ENCODE assay signal across 22 mouse cellular contexts in genomic region chr15:79251168-79251567, GRCm38 (mm10). TPM values are rescaled to one million over a fixed set of nuclear protein-coding genes. Genes with fewer than 3 reads are reported as not detected.
DNase-seq lines count a peak whose midpoint lies in the region; ATAC-seq and TF ChIP-seq lines count a peak whose summit lies in the region.
"Had no signal": no experiment of that assay in that cellular context is flagged by ENCODE, and none has a peak within 500 bp of the region (broad histone marks: within the 10 kb centered on the region; RNA-seq: fewer than 3 reads in every experiment).

No protein-coding gene starts in this region.

- peaks cover 71% of the 10 kb centered on the region for H3K27me3 ChIP-seq in forebrain, embryonic 10.5 days (ENCODE audit: poor library complexity, severe bottlenecking)
- peaks cover 26% of the 10 kb centered on the region for H3K27me3 ChIP-seq in forebrain, embryonic 11.5 days (ENCODE audit: control insufficient read depth, insufficient read depth, low read length)
- H3K27me3 ChIP-seq in hindbrain, embryonic 14.5 days (ENCODE audit: control insufficient read depth, insufficient read depth, low read length), result peaks cover 42% of the 10 kb centered on the region
- H3K27me3 ChIP-seq in hindbrain, embryonic 12.5 days, result peaks cover 55% of the 10 kb centered on the region
- H3K27me3 ChIP-seq in stomach, embryonic 15.5 days (replicated peaks), result peaks cover 23% of the 10 kb centered on the region
- peaks cover 4% of the 10 kb centered on the region; the same call in 1 of the 2 replicates for H3K27me3 ChIP-seq in stomach, postnatal 0 days (ENCODE audit: control insufficient read depth, insufficient read depth, low read length)
- peaks cover 46% of the 10 kb centered on the region for H3K27me3 ChIP-seq in limb, embryonic 15.5 days

- no peak overlapping the region for H3K27ac ChIP-seq in forebrain, embryonic 10.5 days
- no peak overlapping the region for H3K27ac ChIP-seq in forebrain, embryonic 11.5 days (ENCODE audit: low read depth, low read length)
- no peak overlapping the region for H3K27ac ChIP-seq in hindbrain, embryonic 14.5 days
- no peak overlapping the region for H3K27ac ChIP-seq in hindbrain, embryonic 12.5 days
- H3K27ac ChIP-seq in stomach, embryonic 15.5 days, result no peak overlapping the region
- H3K27ac ChIP-seq in stomach, postnatal 0 days (replicated peaks), result no peak overlapping the region
- no peak overlapping the region for H3K27ac ChIP-seq in limb, embryonic 15.5 days
- H3K27ac ChIP-seq: embryonic facial prominence, embryonic 12.5 days; liver, embryonic 14.5 days; neural tube, embryonic 15.5 days had no signal

- H3K9ac ChIP-seq in forebrain, embryonic 11.5 days (ENCODE audit: low read length), result no peak overlapping the region
- no peak overlapping the region; the same call in 1 of the 2 replicates for H3K9ac ChIP-seq in hindbrain, embryonic 14.5 days
- H3K9ac ChIP-seq in hindbrain, embryonic 12.5 days, result no peak overlapping the region
- no peak overlapping the region for H3K9ac ChIP-seq in stomach, embryonic 15.5 days
- no peak overlapping the region for H3K9ac ChIP-seq in stomach, postnatal 0 days (ENCODE audit: low read length)
- no peak overlapping the region for H3K9ac ChIP-seq in limb, embryonic 15.5 days
- H3K9ac ChIP-seq: liver, embryonic 14.5 days had no signal

- H3K9me3 ChIP-seq in forebrain, embryonic 10.5 days, result no peaks in the 10 kb centered on the region
- no peaks in the 10 kb centered on the region for H3K9me3 ChIP-seq in forebrain, embryonic 11.5 days (ENCODE audit: control insufficient read depth, low read length)
- no peaks in the 10 kb centered on the region for H3K9me3 ChIP-seq in hindbrain, embryonic 14.5 days (ENCODE audit: control insufficient read depth, low read length)
- H3K9me3 ChIP-seq in hindbrain, embryonic 12.5 days (replicated peaks), result no peaks in the 10 kb centered on the region
- no peaks in the 10 kb centered on the region for H3K9me3 ChIP-seq in stomach, embryonic 15.5 days
- no peaks in the 10 kb centered on the region for H3K9me3 ChIP-seq in stomach, postnatal 0 days (ENCODE audit: control insufficient read depth, low read length)
- no peaks in the 10 kb centered on the region for H3K9me3 ChIP-seq in limb, embryonic 15.5 days
- H3K9me3 ChIP-seq: embryonic facial prominence, embryonic 12.5 days; neural tube, embryonic 15.5 days had no signal

- no peak for DNase-seq in forebrain, embryonic 10.5 days (ENCODE audit: extremely low spot score, low spot score)
- no peak for DNase-seq in forebrain, embryonic 11.5 days (ENCODE audit: low spot score)
- no peak for DNase-seq in hindbrain, embryonic 14.5 days (ENCODE audit: low spot score)
- DNase-seq in stomach, postnatal 0 days (ENCODE audit: low spot score), result no peak
- no peak for DNase-seq in layer of hippocampus, postnatal 10 days (ENCODE audit: low spot score in 2 of 2)
- DNase-seq: adrenal gland, postnatal 36 days; gastrocnemius, postnatal 25 days; kidney, adult 8-10 months; left cerebral cortex, postnatal 4 days; right cerebral cortex, postnatal 25 days; thymus, adult 2 months had no signal

- H3K36me3 ChIP-seq in forebrain, embryonic 10.5 days (replicated peaks), result peaks cover 33% of the 10 kb centered on the region
- H3K36me3 ChIP-seq in forebrain, embryonic 11.5 days (ENCODE audit: control insufficient read depth, insufficient read depth, low read length), result no peaks in the 10 kb centered on the region; the same call in 1 of the 2 replicates
- peaks cover 33% of the 10 kb centered on the region for H3K36me3 ChIP-seq in hindbrain, embryonic 14.5 days (replicated peaks; ENCODE audit: control insufficient read depth, insufficient read depth)
- H3K36me3 ChIP-seq in hindbrain, embryonic 12.5 days, result peaks cover 32% of the 10 kb centered on the region
- peaks cover 16% of the 10 kb centered on the region for H3K36me3 ChIP-seq in stomach, embryonic 15.5 days
- H3K36me3 ChIP-seq in stomach, postnatal 0 days (ENCODE audit: control insufficient read depth, insufficient read depth, low read length), result peaks cover 10% of the 10 kb centered on the region
- H3K36me3 ChIP-seq in limb, embryonic 15.5 days, result peaks cover 33% of the 10 kb centered on the region

- H3K4me3 ChIP-seq in forebrain, embryonic 10.5 days, result peak overlapping the region; percentile 51; the same call in 1 of the 2 replicates
- H3K4me3 ChIP-seq in forebrain, embryonic 11.5 days (ENCODE audit: low read depth, low read length), result no peak overlapping the region
- H3K4me3 ChIP-seq in hindbrain, embryonic 14.5 days (replicated peaks; ENCODE audit: low read length), result no peak overlapping the region
- no peak overlapping the region for H3K4me3 ChIP-seq in hindbrain, embryonic 12.5 days
- no peak overlapping the region for H3K4me3 ChIP-seq in stomach, embryonic 15.5 days (replicated peaks)
- H3K4me3 ChIP-seq in stomach, postnatal 0 days (ENCODE audit: low read depth, low read length), result no peak overlapping the region
- H3K4me3 ChIP-seq in limb, embryonic 15.5 days, result 0 out of 2 replicates have a peak overlapping the region, but pooled peaks have one; percentile 40
- H3K4me3 ChIP-seq: erythroblast, embryonic 14.5 days had no signal

- 62% methylated on average over 7 of the region's 7 CpGs for WGBS in forebrain, embryonic 10.5 days
- 50% methylated on average over 7 of the region's 7 CpGs for WGBS in forebrain, embryonic 11.5 days
- 54% methylated on average over 7 of the region's 7 CpGs for WGBS in hindbrain, embryonic 14.5 days
- WGBS in hindbrain, embryonic 12.5 days, result 59% methylated on average over 7 of the region's 7 CpGs
- 50% methylated on average over 7 of the region's 7 CpGs for WGBS in stomach, embryonic 15.5 days
- 54% methylated on average over 7 of the region's 7 CpGs for WGBS in stomach, postnatal 0 days
- 51% methylated on average over 7 of the region's 7 CpGs for WGBS in limb, embryonic 15.5 days

- TF ChIP-seq CTCF in stomach, postnatal 0 days (IDR thresholded peaks at IDR 0.05; ENCODE audit: low read depth), result no peak

- ATAC-seq in forebrain, embryonic 11.5 days (replicated peaks; ENCODE audit: low FRiP score), result no peak
- no peak for ATAC-seq in hindbrain, embryonic 14.5 days (ENCODE audit: low FRiP score)
- no peak for ATAC-seq in hindbrain, embryonic 12.5 days (ENCODE audit: low FRiP score)
- ATAC-seq in stomach, embryonic 15.5 days (ENCODE audit: insufficient read depth, low FRiP score, low read depth), result no peak
- ATAC-seq in stomach, postnatal 0 days (ENCODE audit: low FRiP score, low TSS enrichment), result no peak
- no peak for ATAC-seq in limb, embryonic 15.5 days (ENCODE audit: insufficient number of reproducible peaks, low FRiP score, low TSS enrichment, low read depth)
- ATAC-seq: CD4-positive, CD25-positive, alpha-beta regulatory T cell, adult 4 months had no signal

- H3K4me1 ChIP-seq in forebrain, embryonic 10.5 days, result peaks cover 20% of the 10 kb centered on the region
- H3K4me1 ChIP-seq in forebrain, embryonic 11.5 days (replicated peaks; ENCODE audit: control insufficient read depth, insufficient read depth, low read length), result peaks cover 7% of the 10 kb centered on the region
- H3K4me1 ChIP-seq in hindbrain, embryonic 14.5 days (replicated peaks; ENCODE audit: control insufficient read depth, insufficient read depth, low read length), result peaks cover 14% of the 10 kb centered on the region; the same call in 1 of the 2 replicates
- H3K4me1 ChIP-seq in hindbrain, embryonic 12.5 days, result peaks cover 11% of the 10 kb centered on the region
- H3K4me1 ChIP-seq in stomach, embryonic 15.5 days, result peaks cover 10% of the 10 kb centered on the region
- no peaks in the 10 kb centered on the region; the same call in 1 of the 2 replicates for H3K4me1 ChIP-seq in stomach, postnatal 0 days (replicated peaks; ENCODE audit: control insufficient read depth, insufficient read depth)
- peaks cover 17% of the 10 kb centered on the region for H3K4me1 ChIP-seq in limb, embryonic 15.5 days

- no peak overlapping the region for H3K4me2 ChIP-seq in forebrain, embryonic 11.5 days (ENCODE audit: low read depth, low read length, severe bottlenecking)
- H3K4me2 ChIP-seq in hindbrain, embryonic 14.5 days (replicated peaks), result 0 out of 2 replicates have a peak overlapping the region, but pooled peaks have one; percentile 74
- no peak overlapping the region for H3K4me2 ChIP-seq in hindbrain, embryonic 12.5 days (replicated peaks)
- H3K4me2 ChIP-seq in stomach, embryonic 15.5 days, result peak overlapping the region; percentile 86; the same call in 1 of the 2 replicates
- H3K4me2 ChIP-seq in stomach, postnatal 0 days (replicated peaks; ENCODE audit: low read depth), result no peak overlapping the region
- H3K4me2 ChIP-seq in limb, embryonic 15.5 days, result peak overlapping the region; percentile 87

- TF ChIP-seq EP300 in stomach, postnatal 0 days (optimal IDR thresholded peaks at IDR 0.05), result no peak

RNA-seq across cellular contexts. Expression of gene Slc16a8, which starts 3.4 kb away (rescaled TPM):
- polyA plus RNA-seq in forebrain, embryonic 10.5 days (2016; fragmentation: Nextera tagmentation; extraction: Ambion mirVana), result 0.15 TPM in 1 of 2 replicates, not detected in the other
- 0.16 TPM in 1 of 2 replicates, not detected in the other for polyA plus RNA-seq in forebrain, embryonic 11.5 days (2014; fragmentation: Nextera tagmentation; extraction: Ambion mirVana)
- 0.90 and 1.2 TPM in 2 replicates for polyA plus RNA-seq in hindbrain, embryonic 14.5 days (2014; fragmentation: Nextera tagmentation; extraction: Ambion mirVana)
- polyA plus RNA-seq in hindbrain, embryonic 12.5 days (2016; fragmentation: Nextera tagmentation; extraction: Ambion mirVana), result 0.36 and 0.66 TPM in 2 replicates
- polyA plus RNA-seq in stomach, embryonic 15.5 days (2015; fragmentation: Nextera tagmentation; extraction: Ambion mirVana), result 0.22 and 0.28 TPM in 2 replicates
- 0.10 and 0.12 TPM in 2 replicates for polyA plus RNA-seq in stomach, postnatal 0 days (2015; fragmentation: Nextera tagmentation; extraction: Ambion mirVana)
- polyA plus RNA-seq in limb, embryonic 15.5 days (2015; fragmentation: Nextera tagmentation; extraction: Ambion mirVana), result 0.12 and 0.36 TPM in 2 replicates
- total RNA-seq in layer of hippocampus, postnatal 10 days (2021), result under 1 TPM in 1 of 2 experiments, not detected in 1; 0.41 TPM
- total RNA-seq: adrenal gland, postnatal 36 days; G1E; left cerebral cortex, postnatal 4 days; megakaryocyte progenitor cell, adult 5-6 weeks had no signal
- polyA plus RNA-seq: CD4-positive, CD25-positive, alpha-beta regulatory T cell, adult 4 months; erythroblast, embryonic 14.5 days; G1E; liver, embryonic 14.5 days; spleen, adult 2 months had no signal

RNA-seq across cellular contexts. Expression of gene Gm49486, which starts 22.0 kb away (rescaled TPM):
- 0.14 and 0.52 TPM in 2 replicates for polyA plus RNA-seq in forebrain, embryonic 10.5 days (2016; fragmentation: Nextera tagmentation; extraction: Ambion mirVana)
- polyA plus RNA-seq in forebrain, embryonic 11.5 days (2014; fragmentation: Nextera tagmentation; extraction: Ambion mirVana), result 0.31 and 0.41 TPM in 2 replicates
- polyA plus RNA-seq in hindbrain, embryonic 14.5 days (2014; fragmentation: Nextera tagmentation; extraction: Ambion mirVana), result 1.1 TPM in 2 replicates
- 1.0 TPM in 2 replicates for polyA plus RNA-seq in hindbrain, embryonic 12.5 days (2016; fragmentation: Nextera tagmentation; extraction: Ambion mirVana)
- 0.61 and 0.65 TPM in 2 replicates for polyA plus RNA-seq in stomach, embryonic 15.5 days (2015; fragmentation: Nextera tagmentation; extraction: Ambion mirVana)
- 0.23 and 0.27 TPM in 2 replicates for polyA plus RNA-seq in stomach, postnatal 0 days (2015; fragmentation: Nextera tagmentation; extraction: Ambion mirVana)
- 1.1 and 1.2 TPM in 2 replicates for polyA plus RNA-seq in limb, embryonic 15.5 days (2015; fragmentation: Nextera tagmentation; extraction: Ambion mirVana)
- 1 to 10 TPM in 1 of 2 experiments, under 1 TPM in 1; 0.80 to 1.0 TPM for total RNA-seq in layer of hippocampus, postnatal 10 days (2021)
- polyA plus RNA-seq: erythroblast, embryonic 14.5 days; G1E; spleen, adult 2 months had no signal

RNA-seq across cellular contexts. Expression of gene Pick1, which starts 22.2 kb away (rescaled TPM):
- polyA plus RNA-seq in forebrain, embryonic 10.5 days (2016; fragmentation: Nextera tagmentation; extraction: Ambion mirVana), result 47.8 and 50.5 TPM in 2 replicates
- polyA plus RNA-seq in forebrain, embryonic 11.5 days (2014; fragmentation: Nextera tagmentation; extraction: Ambion mirVana), result 29.0 and 32.4 TPM in 2 replicates
- 45.8 and 48.2 TPM in 2 replicates for polyA plus RNA-seq in hindbrain, embryonic 14.5 days (2014; fragmentation: Nextera tagmentation; extraction: Ambion mirVana)
- 67.1 and 72.6 TPM in 2 replicates for polyA plus RNA-seq in hindbrain, embryonic 12.5 days (2016; fragmentation: Nextera tagmentation; extraction: Ambion mirVana)
- 47.6 and 51.4 TPM in 2 replicates for polyA plus RNA-seq in stomach, embryonic 15.5 days (2015; fragmentation: Nextera tagmentation; extraction: Ambion mirVana)
- 25.7 and 26.7 TPM in 2 replicates for polyA plus RNA-seq in stomach, postnatal 0 days (2015; fragmentation: Nextera tagmentation; extraction: Ambion mirVana)
- polyA plus RNA-seq in limb, embryonic 15.5 days (2015; fragmentation: Nextera tagmentation; extraction: Ambion mirVana), result 43.8 and 45.8 TPM in 2 replicates
- total RNA-seq in layer of hippocampus, postnatal 10 days (2021), result 10 to 100 TPM; 53.0 to 55.1 TPM

RNA-seq across cellular contexts. Expression of gene Baiap2l2, which starts 34.2 kb away (rescaled TPM):
- 1.6 and 2.2 TPM in 2 replicates for polyA plus RNA-seq in forebrain, embryonic 10.5 days (2016; fragmentation: Nextera tagmentation; extraction: Ambion mirVana)
- polyA plus RNA-seq in forebrain, embryonic 11.5 days (2014; fragmentation: Nextera tagmentation; extraction: Ambion mirVana), result 1.3 and 4.2 TPM in 2 replicates
- polyA plus RNA-seq in hindbrain, embryonic 14.5 days (2014; fragmentation: Nextera tagmentation; extraction: Ambion mirVana), result 2.3 and 2.6 TPM in 2 replicates
- polyA plus RNA-seq in hindbrain, embryonic 12.5 days (2016; fragmentation: Nextera tagmentation; extraction: Ambion mirVana), result 0.92 and 4.1 TPM in 2 replicates
- 8.4 and 9.1 TPM in 2 replicates for polyA plus RNA-seq in stomach, embryonic 15.5 days (2015; fragmentation: Nextera tagmentation; extraction: Ambion mirVana)
- 4.1 and 4.9 TPM in 2 replicates for polyA plus RNA-seq in stomach, postnatal 0 days (2015; fragmentation: Nextera tagmentation; extraction: Ambion mirVana)
- polyA plus RNA-seq in limb, embryonic 15.5 days (2015; fragmentation: Nextera tagmentation; extraction: Ambion mirVana), result 17.2 and 19.7 TPM in 2 replicates
- 1 to 10 TPM; 2.8 to 4.8 TPM for total RNA-seq in layer of hippocampus, postnatal 10 days (2021)
- total RNA-seq: adrenal gland, postnatal 36 days; G1E had no signal
- polyA plus RNA-seq: CD4-positive, CD25-positive, alpha-beta regulatory T cell, adult 4 months; erythroblast, embryonic 14.5 days; G1E had no signal

Comparison
In these comparisons a context has a peak if more than half of its experiments do, and no peak if none do; other contexts are left out.
1. H3K4me3 ChIP-seq: peak in forebrain, embryonic 10.5 days (single experiment) and limb, embryonic 15.5 days (single experiment); none in forebrain, embryonic 11.5 days (single experiment), hindbrain, embryonic 14.5 days (single experiment), hindbrain, embryonic 12.5 days (single experiment), stomach, embryonic 15.5 days (single experiment) and stomach, postnatal 0 days (single experiment).
2. H3K4me2 ChIP-seq: peak in hindbrain, embryonic 14.5 days (single experiment), stomach, embryonic 15.5 days (single experiment) and limb, embryonic 15.5 days (single experiment); none in forebrain, embryonic 11.5 days (single experiment), hindbrain, embryonic 12.5 days (single experiment) and stomach, postnatal 0 days (single experiment).